In the genomic region with DNA sequence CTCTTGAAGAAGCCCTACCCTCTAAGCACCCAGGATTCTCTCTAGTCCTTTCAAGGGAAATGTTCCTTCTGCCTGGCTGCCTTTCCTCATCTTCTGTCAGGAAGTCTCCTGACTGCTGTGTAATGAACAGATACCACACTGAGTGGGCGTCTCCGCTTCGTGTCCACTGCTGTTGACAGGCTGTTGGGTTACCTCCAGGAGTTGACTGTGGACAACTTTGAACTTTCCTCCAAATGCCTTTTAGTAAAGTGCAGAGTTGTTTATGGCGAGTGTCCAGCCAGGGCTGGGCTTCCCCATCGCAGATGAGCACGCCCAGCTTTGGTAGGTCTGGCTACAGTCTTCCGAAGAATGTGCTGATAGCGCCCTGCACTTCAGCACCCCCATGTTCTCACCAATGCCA, we compare ENCODE assay signal across 13 mouse cellular contexts. TPM values are rescaled to one million over a fixed set of nuclear protein-coding genes. Genes with fewer than 3 reads are reported as not detected.
DNase-seq lines count a peak whose midpoint lies in the region; ATAC-seq and TF ChIP-seq lines count a peak whose summit lies in the region.
"Had no signal": no experiment of that assay in that cellular context is flagged by ENCODE, and none has a peak within 500 bp of the region (broad histone marks: within the 10 kb centered on the region; RNA-seq: fewer than 3 reads in every experiment).

No protein-coding gene starts in this region.

- WGBS in heart, embryonic 11.5 days (ENCODE audit: insufficient replicate concordance), result 31% methylated on average over 8 of the region's 8 CpGs
- whole genome bisulfite sequencing in heart, embryonic 12.5 days, result 25% methylated on average over 8 of the region's 8 CpGs
- WGBS in lung, postnatal 0 days, result 60% methylated on average over 8 of the region's 8 CpGs
- 85% methylated on average over 8 of the region's 8 CpGs for WGBS in forebrain, embryonic 15.5 days

- H3K4me1 ChIP-seq in heart, embryonic 11.5 days (ENCODE audit: control insufficient read depth, insufficient read depth, low read length), result peaks cover 12% of the 10 kb centered on the region
- peaks cover 14% of the 10 kb centered on the region for H3K4me1 ChIP-seq in heart, embryonic 12.5 days (replicated peaks)
- no peaks in the 10 kb centered on the region for H3K4me1 ChIP-seq in lung, postnatal 0 days (ENCODE audit: insufficient read depth, low read depth, low read length)
- H3K4me1 ChIP-seq in forebrain, embryonic 15.5 days, result peaks cover 4% of the 10 kb centered on the region; the same call in 1 of the 2 replicates
- H3K4me1 ChIP-seq: kidney, embryonic 15.5 days had no signal

- no peaks in the 10 kb centered on the region for H3K36me3 ChIP-seq in heart, embryonic 11.5 days (ENCODE audit: control insufficient read depth, insufficient read depth, low read length)
- no peaks in the 10 kb centered on the region for H3K36me3 ChIP-seq in heart, embryonic 12.5 days
- H3K36me3 ChIP-seq in lung, postnatal 0 days (ENCODE audit: insufficient read depth, low read length), result no peaks in the 10 kb centered on the region
- no peaks in the 10 kb centered on the region for H3K36me3 ChIP-seq in forebrain, embryonic 15.5 days
- H3K36me3 ChIP-seq: hindbrain, embryonic 13.5 days; kidney, embryonic 15.5 days; limb, embryonic 15.5 days had no signal

- no peak for TF ChIP-seq CTCF in lung, postnatal 0 days (IDR thresholded peaks at IDR 0.05)

- TF ChIP-seq EP300 in lung, postnatal 0 days (IDR thresholded peaks at IDR 0.05), result no peak

- no peak overlapping the region for H3K4me2 ChIP-seq in heart, embryonic 11.5 days
- H3K4me2 ChIP-seq in heart, embryonic 12.5 days, result no peak overlapping the region
- H3K4me2 ChIP-seq in lung, postnatal 0 days (replicated peaks; ENCODE audit: low read depth, low read length), result no peak overlapping the region
- H3K4me2 ChIP-seq in forebrain, embryonic 15.5 days (replicated peaks), result no peak overlapping the region
- H3K4me2 ChIP-seq: hindbrain, embryonic 13.5 days; kidney, embryonic 15.5 days; limb, embryonic 15.5 days had no signal

- peaks cover 23% of the 10 kb centered on the region for H3K27me3 ChIP-seq in heart, embryonic 11.5 days (ENCODE audit: control insufficient read depth, insufficient read depth, low read length)
- peaks cover 44% of the 10 kb centered on the region for H3K27me3 ChIP-seq in heart, embryonic 12.5 days (replicated peaks)
- H3K27me3 ChIP-seq in lung, postnatal 0 days (replicated peaks; ENCODE audit: insufficient read depth, low read length), result no peaks in the 10 kb centered on the region
- no peaks in the 10 kb centered on the region for H3K27me3 ChIP-seq in forebrain, embryonic 15.5 days
- H3K27me3 ChIP-seq: hindbrain, embryonic 13.5 days; kidney, embryonic 15.5 days; limb, embryonic 15.5 days had no signal

- ATAC-seq in heart, embryonic 11.5 days (replicated peaks; ENCODE audit: insufficient number of reproducible peaks, low FRiP score, low TSS enrichment), result no peak
- ATAC-seq in heart, embryonic 12.5 days (ENCODE audit: insufficient number of reproducible peaks, low FRiP score), result peak; percentile 68; the same call in 1 of the 2 replicates
- peak; percentile 54 for ATAC-seq in lung, postnatal 0 days
- ATAC-seq in forebrain, embryonic 15.5 days (replicated peaks), result no peak

- H3K9ac ChIP-seq in heart, embryonic 11.5 days (ENCODE audit: low read depth, low read length), result no peak overlapping the region
- H3K9ac ChIP-seq in heart, embryonic 12.5 days, result no peak overlapping the region
- H3K9ac ChIP-seq in lung, postnatal 0 days (replicated peaks; ENCODE audit: low read depth), result no peak overlapping the region
- H3K9ac ChIP-seq in forebrain, embryonic 15.5 days (replicated peaks), result no peak overlapping the region
- H3K9ac ChIP-seq: hindbrain, embryonic 13.5 days; kidney, embryonic 15.5 days; limb, embryonic 15.5 days had no signal

- no peaks in the 10 kb centered on the region for H3K9me3 ChIP-seq in heart, embryonic 11.5 days (replicated peaks; ENCODE audit: control insufficient read depth, low read length)
- H3K9me3 ChIP-seq in heart, embryonic 12.5 days (replicated peaks), result peaks cover 7% of the 10 kb centered on the region; the same call in 1 of the 2 replicates
- H3K9me3 ChIP-seq in lung, postnatal 0 days (ENCODE audit: low read length), result no peaks in the 10 kb centered on the region
- no peaks in the 10 kb centered on the region for H3K9me3 ChIP-seq in forebrain, embryonic 15.5 days
- H3K9me3 ChIP-seq: hindbrain, embryonic 13.5 days; kidney, embryonic 15.5 days; limb, embryonic 15.5 days had no signal

- peak; percentile 97 for DNase-seq in heart, adult 11 months
- peak; percentile 26 for DNase-seq in MN1 (ENCODE audit: low spot score)
- DNase-seq in lung, postnatal 0 days (ENCODE audit: low spot score), result peak; percentile 46
- no peak for DNase-seq in gastrocnemius, postnatal 4 days (ENCODE audit: low spot score in 2 of 2)
- no peak for DNase-seq in embryo, embryonic 9.5 days (ENCODE audit: extremely low spot score)
- DNase-seq: right cerebral cortex, postnatal 25 days had no signal

- no peak overlapping the region for H3K4me3 ChIP-seq in heart, embryonic 11.5 days (ENCODE audit: low read depth, low read length)
- no peak overlapping the region for H3K4me3 ChIP-seq in heart, embryonic 12.5 days
- H3K4me3 ChIP-seq in lung, postnatal 0 days (ENCODE audit: low read depth, low read length), result no peak overlapping the region
- H3K4me3 ChIP-seq in forebrain, embryonic 15.5 days, result no peak overlapping the region
- H3K4me3 ChIP-seq: erythroblast, embryonic 14.5 days; hindbrain, embryonic 13.5 days; kidney, embryonic 15.5 days; limb, embryonic 15.5 days had no signal

- no peak overlapping the region for H3K27ac ChIP-seq in heart, embryonic 11.5 days (ENCODE audit: low read depth, low read length)
- H3K27ac ChIP-seq in heart, embryonic 12.5 days (ENCODE audit: poor library complexity, severe bottlenecking), result peak overlapping the region; percentile 23; the same call in 1 of the 2 replicates
- no peak overlapping the region for H3K27ac ChIP-seq in lung, postnatal 0 days (ENCODE audit: low read length)
- H3K27ac ChIP-seq in forebrain, embryonic 15.5 days (replicated peaks), result no peak overlapping the region
- H3K27ac ChIP-seq: hindbrain, embryonic 13.5 days; kidney, embryonic 15.5 days; limb, embryonic 15.5 days had no signal

RNA-seq across cellular contexts. Expression of a gene that starts 13.0 kb away (rescaled TPM):
- 70.5 and 76.3 TPM in 2 replicates for polyA plus RNA-seq in heart, embryonic 11.5 days (2014; fragmentation: Nextera tagmentation; extraction: Ambion mirVana)
- 72.1 and 73.4 TPM in 2 replicates for polyA plus RNA-seq in heart, embryonic 12.5 days (2016; fragmentation: Nextera tagmentation; extraction: Ambion mirVana)
- 70.3 and 74.0 TPM in 2 replicates for polyA plus RNA-seq in lung, postnatal 0 days (2015; fragmentation: Nextera tagmentation; extraction: Ambion mirVana)
- 317 and 333 TPM in 2 replicates for polyA plus RNA-seq in forebrain, embryonic 15.5 days (2015; fragmentation: Nextera tagmentation; extraction: Ambion mirVana)
- total RNA-seq in gastrocnemius, postnatal 4 days (2021), result 10 to 100 TPM; 81.1 to 93.7 TPM

Comparison
In these comparisons a context has a peak if more than half of its experiments do, and no peak if none do; other contexts are left out.
1. ATAC-seq: peak in heart, embryonic 12.5 days (single experiment) and lung, postnatal 0 days (single experiment); none in heart, embryonic 11.5 days (single experiment) and forebrain, embryonic 15.5 days (single experiment).
2. DNase-seq: peak in heart, adult 11 months (single experiment), MN1 (single experiment) and lung, postnatal 0 days (single experiment); none in gastrocnemius, postnatal 4 days (0 of 2) and embryo, embryonic 9.5 days (single experiment).